ENCODE assay signal across 10 mouse cellular contexts in the genomic region with DNA sequence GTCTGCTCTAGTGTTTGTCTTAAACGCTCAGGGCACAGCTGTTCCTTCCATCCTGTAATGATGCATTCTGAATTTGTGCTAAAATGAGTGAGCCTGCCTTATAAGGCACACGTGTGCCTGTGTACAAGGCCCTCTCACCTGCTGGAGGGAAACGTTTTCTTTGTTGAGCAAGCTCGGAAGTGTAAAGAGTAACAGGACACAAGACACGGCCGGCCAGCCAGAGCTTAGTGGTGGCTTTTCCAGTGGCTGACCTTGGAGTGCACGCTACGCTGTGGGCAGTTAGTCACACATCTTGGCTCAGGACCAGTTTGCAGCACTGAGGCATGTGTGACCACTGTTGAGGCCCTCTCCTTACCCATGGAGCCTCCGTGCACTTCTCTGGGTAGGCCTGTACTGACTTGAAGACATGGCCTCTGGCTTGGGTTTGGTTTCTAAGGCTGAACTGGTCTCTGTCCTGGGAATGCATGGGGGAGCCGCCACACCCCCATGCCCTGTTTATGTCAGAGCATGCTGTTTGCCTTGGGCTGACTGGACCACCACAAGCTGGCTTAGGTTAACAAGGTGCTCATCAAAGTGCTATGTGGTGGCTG. TPM values are rescaled to one million over a fixed set of nuclear protein-coding genes. Genes with fewer than 3 reads are reported as not detected.
A peak's percentile ranks its signal among the peaks of the same experiment; 100 is the strongest.
DNase-seq lines count a peak whose midpoint lies in the region; ATAC-seq lines count a peak whose summit lies in the region.
"Had no signal": no experiment of that assay in that cellular context is flagged by ENCODE, and none has a peak within 500 bp of the region (broad histone marks: within the 10 kb centered on the region; RNA-seq: fewer than 3 reads in every experiment).

No protein-coding gene starts in this region.

- peak overlapping the region; percentile 54; the same call in 1 of the 2 replicates for H3K27ac ChIP-seq in hindbrain, embryonic 14.5 days
- H3K27ac ChIP-seq in hindbrain, embryonic 11.5 days (ENCODE audit: low read depth, low read length) = no peak overlapping the region
- peak overlapping the region; percentile 61 for H3K27ac ChIP-seq in heart, embryonic 13.5 days (replicated peaks)
- H3K27ac ChIP-seq: neural tube, embryonic 12.5 days had no signal

- H3K9ac ChIP-seq in hindbrain, embryonic 14.5 days = no peak overlapping the region
- no peak overlapping the region for H3K9ac ChIP-seq in hindbrain, embryonic 11.5 days (ENCODE audit: low read depth, low read length)
- H3K9ac ChIP-seq in heart, embryonic 13.5 days = no peak overlapping the region
- H3K9ac ChIP-seq: neural tube, embryonic 12.5 days had no signal

- DNase-seq in hindbrain, embryonic 14.5 days (ENCODE audit: low spot score) = no peak
- no peak for DNase-seq in hindbrain, embryonic 11.5 days (ENCODE audit: low spot score)
- peak; percentile 68 for DNase-seq in NIH3T3 (ENCODE audit: low read depth)
- DNase-seq in kidney, postnatal 4 days = peak; percentile 43 to 54
- no peak for DNase-seq in cerebellum, adult 11 months
- DNase-seq in cerebellum, postnatal 14 days = no peak
- DNase-seq: gastrocnemius, postnatal 10 days had no signal

- H3K4me1 ChIP-seq in hindbrain, embryonic 14.5 days (replicated peaks; ENCODE audit: control insufficient read depth, insufficient read depth, low read length) = 0 out of 2 replicates have a peak, but pooled peaks cover 3% of the 10 kb centered on the region
- H3K4me1 ChIP-seq in hindbrain, embryonic 11.5 days (replicated peaks; ENCODE audit: control insufficient read depth, insufficient read depth, low read length) = no peaks in the 10 kb centered on the region
- peaks cover 42% of the 10 kb centered on the region for H3K4me1 ChIP-seq in heart, embryonic 13.5 days
- H3K4me1 ChIP-seq: neural tube, embryonic 12.5 days had no signal

- no peaks in the 10 kb centered on the region for H3K27me3 ChIP-seq in hindbrain, embryonic 14.5 days (ENCODE audit: control insufficient read depth, insufficient read depth, low read length)
- no peaks in the 10 kb centered on the region for H3K27me3 ChIP-seq in hindbrain, embryonic 11.5 days (ENCODE audit: control insufficient read depth, insufficient read depth, low read length)
- H3K27me3 ChIP-seq in heart, embryonic 13.5 days (replicated peaks) = no peaks in the 10 kb centered on the region
- H3K27me3 ChIP-seq: neural tube, embryonic 12.5 days had no signal

- H3K4me3 ChIP-seq in hindbrain, embryonic 14.5 days (replicated peaks; ENCODE audit: low read length) = no peak overlapping the region
- H3K4me3 ChIP-seq in hindbrain, embryonic 11.5 days (ENCODE audit: low read depth, low read length) = no peak overlapping the region
- H3K4me3 ChIP-seq in heart, embryonic 13.5 days = no peak overlapping the region
- H3K4me3 ChIP-seq: neural tube, embryonic 12.5 days had no signal

- H3K4me2 ChIP-seq in hindbrain, embryonic 14.5 days (replicated peaks) = no peak overlapping the region
- H3K4me2 ChIP-seq in hindbrain, embryonic 11.5 days (replicated peaks; ENCODE audit: low read depth, low read length) = no peak overlapping the region
- no peak overlapping the region for H3K4me2 ChIP-seq in heart, embryonic 13.5 days
- H3K4me2 ChIP-seq: neural tube, embryonic 12.5 days had no signal

- no peak for ATAC-seq in hindbrain, embryonic 14.5 days (ENCODE audit: low FRiP score)
- no peak for ATAC-seq in hindbrain, embryonic 11.5 days (ENCODE audit: low FRiP score)
- no peak for ATAC-seq in heart, embryonic 13.5 days (ENCODE audit: extremely low read depth, insufficient number of reproducible peaks, low FRiP score, low TSS enrichment)
- ATAC-seq in activated CD4-positive, CD25-positive, alpha-beta regulatory T cell, adult 4 months = no peak

- WGBS in hindbrain, embryonic 14.5 days = 88% methylated on average over 10 of the region's 10 CpGs
- WGBS in hindbrain, embryonic 11.5 days = 91% methylated on average over 10 of the region's 10 CpGs
- 77% methylated on average over 10 of the region's 10 CpGs for WGBS in heart, embryonic 13.5 days

- no peaks in the 10 kb centered on the region for H3K9me3 ChIP-seq in hindbrain, embryonic 14.5 days (ENCODE audit: control insufficient read depth, low read length)
- no peaks in the 10 kb centered on the region for H3K9me3 ChIP-seq in hindbrain, embryonic 11.5 days (ENCODE audit: control insufficient read depth, low read length)
- no peaks in the 10 kb centered on the region for H3K9me3 ChIP-seq in heart, embryonic 13.5 days
- H3K9me3 ChIP-seq: neural tube, embryonic 12.5 days had no signal

- peaks cover 5% of the 10 kb centered on the region; the same call in 1 of the 2 replicates for H3K36me3 ChIP-seq in hindbrain, embryonic 14.5 days (replicated peaks; ENCODE audit: control insufficient read depth, insufficient read depth)
- no peaks in the 10 kb centered on the region for H3K36me3 ChIP-seq in hindbrain, embryonic 11.5 days (ENCODE audit: control insufficient read depth, insufficient read depth, low read length)
- peaks cover 23% of the 10 kb centered on the region for H3K36me3 ChIP-seq in heart, embryonic 13.5 days

RNA-seq across cellular contexts. Expression of a gene that starts 42.8 kb away (rescaled TPM):
- polyA plus RNA-seq in hindbrain, embryonic 14.5 days (2014; fragmentation: Nextera tagmentation; extraction: Ambion mirVana) = 14.3 and 17.5 TPM in 2 replicates
- 11.0 and 14.4 TPM in 2 replicates for polyA plus RNA-seq in hindbrain, embryonic 11.5 days (2014; fragmentation: Nextera tagmentation; extraction: Ambion mirVana)
- polyA plus RNA-seq in heart, embryonic 13.5 days (2015; fragmentation: Nextera tagmentation; extraction: Ambion mirVana) = 2.7 and 3.5 TPM in 2 replicates
- polyA plus RNA-seq in activated CD4-positive, CD25-positive, alpha-beta regulatory T cell, adult 4 months (2017; shearing (Covaris generic)) = under 1 TPM; 0.22 to 0.29 TPM

RNA-seq across cellular contexts. Expression of a gene that starts 52.1 kb away (rescaled TPM):
- polyA plus RNA-seq in hindbrain, embryonic 14.5 days (2014; fragmentation: Nextera tagmentation; extraction: Ambion mirVana) = 2.8 and 3.8 TPM in 2 replicates
- polyA plus RNA-seq in hindbrain, embryonic 11.5 days (2014; fragmentation: Nextera tagmentation; extraction: Ambion mirVana) = 2.5 and 3.2 TPM in 2 replicates
- 4.1 and 4.3 TPM in 2 replicates for polyA plus RNA-seq in heart, embryonic 13.5 days (2015; fragmentation: Nextera tagmentation; extraction: Ambion mirVana)
- 1 to 10 TPM; 1.2 to 2.2 TPM for polyA plus RNA-seq in activated CD4-positive, CD25-positive, alpha-beta regulatory T cell, adult 4 months (2017; shearing (Covaris generic))

Comparison
In these comparisons a context has a peak if more than half of its experiments do, and no peak if none do; other contexts are left out.
1. DNase-seq: peak in NIH3T3 (single experiment) and kidney, postnatal 4 days (2 of 2); none in hindbrain, embryonic 14.5 days (single experiment), hindbrain, embryonic 11.5 days (single experiment), cerebellum, adult 11 months (single experiment) and cerebellum, postnatal 14 days (0 of 2).